Mouse (Mus musculus): ENCODE measurements around the gene Grem1. TPM values are rescaled to one million over a fixed set of nuclear protein-coding genes. Genes with fewer than 3 reads are reported as not detected.

Gene Grem1
- polyA plus RNA-seq (2012; fragmentation: generic; extraction: Trizol): 17.9 TPM

DNA sequence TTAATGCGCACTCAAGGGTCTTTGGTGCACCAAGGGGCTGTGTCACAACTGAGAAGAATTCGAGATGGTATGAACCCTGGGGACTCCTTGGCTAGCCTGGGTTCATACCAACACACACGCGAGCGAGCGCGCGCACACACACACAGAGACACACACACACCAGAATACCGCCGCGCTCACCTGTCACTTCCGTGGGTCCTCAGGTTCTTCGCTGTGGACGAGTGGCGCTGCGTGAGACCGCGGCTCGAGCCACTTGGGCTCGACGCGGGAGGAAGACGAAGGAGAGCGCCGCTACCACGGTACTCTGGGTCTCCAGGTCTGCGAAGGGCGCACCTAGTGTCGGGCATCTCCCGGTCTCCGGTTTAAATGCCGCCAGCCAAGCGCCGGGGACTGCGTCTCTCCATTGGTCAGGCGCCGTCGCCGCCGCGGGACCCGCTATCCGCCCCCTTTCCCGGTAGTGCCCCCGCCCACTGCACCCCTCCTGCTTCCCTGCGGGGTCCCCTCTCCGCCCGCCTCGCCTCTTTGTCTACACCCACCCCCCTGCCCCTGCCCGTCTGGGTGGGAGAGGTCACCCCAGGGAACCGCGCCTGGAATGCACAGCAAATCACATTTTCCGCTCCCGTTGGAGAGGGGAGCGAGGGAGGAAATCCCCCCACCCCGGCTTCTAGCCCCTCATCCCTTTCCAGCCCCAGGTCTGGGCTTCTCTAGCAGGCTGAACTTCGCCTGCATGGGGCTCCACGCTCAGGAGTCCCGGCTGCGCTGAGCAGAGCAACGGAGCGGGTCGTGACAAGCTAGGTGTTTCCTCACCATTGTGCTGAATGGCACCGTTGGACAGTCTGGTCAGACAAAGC lies at the start of gene Grem1:
TSS of gene Grem1 (minus strand) at position 336 of the 851 bp plus-strand sequence.
- Histone ChIP-seq H3K4me2 (ENCODE audit: low read depth) (peak within 1 kb of the TSS; percentile 77), H3K79me2 (ENCODE audit: control insufficient read depth, insufficient read depth) (peaks cover 40% of the 10 kb centered on the region), H3ac (ENCODE audit: control insufficient read depth, insufficient read length) (peak within 1 kb of the TSS; percentile 10), H3K27me3 (ENCODE audit: control insufficient read depth, insufficient read depth, insufficient read length) (no peaks in the 10 kb centered on the region), H3K4me3 (peak within 1 kb of the TSS; percentile 63), H3K36me3 (ENCODE audit: control insufficient read depth, insufficient read depth) (no peaks in the 10 kb centered on the region)
- TF ChIP-seq SRF (IDR thresholded peaks at IDR 0.05; ENCODE audit: control insufficient read depth, insufficient read length, low read depth) (no peak), USF1 (IDR thresholded peaks at IDR 0.05; ENCODE audit: low read depth) (no peak), POLR2A (IDR thresholded peaks at IDR 0.05; ENCODE audit: insufficient read length, low read depth) (peak; percentile 49), POLR2AphosphoS2 (IDR thresholded peaks at IDR 0.05; ENCODE audit: insufficient read length, low read depth) (peak; percentile 14), REST (IDR thresholded peaks at IDR 0.05; ENCODE audit: insufficient read depth, insufficient read length) (no peak), MYOD1 (IDR thresholded peaks at IDR 0.05; ENCODE audit: control insufficient read depth in 1 of 3, insufficient read length in 2 of 3, low read depth in 2 of 3) (no peak)

GRCm38 (mm10) chr2:113807640-113808039 lies 49.2 kb upstream of the Grem1 start:
- Histone ChIP-seq H3K4me3 (no peak overlapping the region), H3K36me3 (ENCODE audit: control insufficient read depth, insufficient read depth) (no peaks in the 10 kb centered on the region)
- no peak for TF ChIP-seq MYOD1 (IDR thresholded peaks at IDR 0.05; ENCODE audit: control insufficient read depth in 1 of 3, insufficient read length in 2 of 3, low read depth in 2 of 3)
- no peak for TF ChIP-seq TCF12 (IDR thresholded peaks at IDR 0.05; ENCODE audit: insufficient read depth, poor library complexity, severe bottlenecking)
- TF ChIP-seq USF1 (IDR thresholded peaks at IDR 0.05; ENCODE audit: low read depth): no peak
- no peak for TF ChIP-seq TCF3 (IDR thresholded peaks at IDR 0.05; ENCODE audit: insufficient read length, low read depth)
- TF ChIP-seq REST (IDR thresholded peaks at IDR 0.05; ENCODE audit: insufficient read depth, insufficient read length): no peak
- no peak for TF ChIP-seq CEBPB (IDR thresholded peaks at IDR 0.05; ENCODE audit: insufficient read depth, poor library complexity, severe bottlenecking)
- no peak for TF ChIP-seq MYOG (IDR thresholded peaks at IDR 0.05; ENCODE audit: control insufficient read depth in 1 of 3, insufficient read depth in 1 of 3, insufficient read length in 2 of 3, low read depth in 2 of 3)
- TF ChIP-seq MAX (IDR thresholded peaks at IDR 0.05; ENCODE audit: low read depth): no peak
- TF ChIP-seq POLR2A (IDR thresholded peaks at IDR 0.05; ENCODE audit: insufficient read length, low read depth): no peak
- no peak for TF ChIP-seq SRF (IDR thresholded peaks at IDR 0.05; ENCODE audit: control insufficient read depth, insufficient read length, low read depth)
- TF ChIP-seq E2F4 (IDR thresholded peaks at IDR 0.05; ENCODE audit: insufficient read depth): no peak
- TF ChIP-seq POLR2AphosphoS2 (IDR thresholded peaks at IDR 0.05; ENCODE audit: insufficient read length, low read depth): no peak

DNA sequence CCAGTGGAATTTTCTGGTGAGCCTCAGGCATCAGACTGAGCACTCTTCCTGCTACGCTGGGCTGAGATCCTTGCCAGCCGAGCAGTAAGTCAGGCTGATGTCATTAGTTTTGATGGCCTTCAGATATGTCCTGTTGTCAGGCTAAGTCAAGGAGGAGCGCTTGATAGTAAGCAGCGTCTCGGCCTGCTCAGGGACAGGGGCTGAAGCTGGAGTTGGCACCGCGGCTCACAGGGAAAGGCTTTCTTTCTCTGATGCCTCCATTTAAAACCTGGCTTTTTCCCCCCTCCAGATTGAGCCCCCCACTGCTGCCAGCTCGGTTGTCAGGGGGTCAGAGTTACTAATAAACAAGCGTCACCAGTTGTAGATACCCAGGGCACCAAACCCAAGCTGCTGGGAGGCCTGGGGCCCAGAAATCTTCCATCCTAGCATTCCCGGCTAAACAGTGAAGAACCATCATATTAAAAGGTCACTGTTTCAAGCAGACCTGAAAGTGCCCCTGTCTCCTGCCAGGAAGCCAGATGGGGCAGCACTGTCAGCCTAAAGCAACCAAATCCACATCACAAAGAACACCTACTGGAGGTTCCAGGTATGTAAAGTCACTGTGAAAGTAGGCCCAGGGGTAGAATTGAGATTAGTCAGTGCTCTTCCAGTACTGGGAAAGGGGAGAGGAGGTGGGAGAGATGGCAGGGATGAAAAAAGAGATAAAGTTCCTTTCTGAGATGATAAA lies 48.6 kb upstream of the Grem1 start:
- TF ChIP-seq TCF12 (IDR thresholded peaks at IDR 0.05; ENCODE audit: insufficient read depth, poor library complexity, severe bottlenecking) (no peak), CEBPB (IDR thresholded peaks at IDR 0.05; ENCODE audit: insufficient read depth, poor library complexity, severe bottlenecking) (no peak), POLR2A (IDR thresholded peaks at IDR 0.05; ENCODE audit: insufficient read length, low read depth) (no peak), MYOG (IDR thresholded peaks at IDR 0.05; ENCODE audit: control insufficient read depth in 1 of 3, insufficient read depth in 1 of 3, insufficient read length in 2 of 3, low read depth in 2 of 3) (no peak), SRF (IDR thresholded peaks at IDR 0.05; ENCODE audit: control insufficient read depth, insufficient read length, low read depth) (no peak), MYOD1 (IDR thresholded peaks at IDR 0.05; ENCODE audit: control insufficient read depth in 1 of 3, insufficient read length in 2 of 3, low read depth in 2 of 3) (no peak), USF1 (IDR thresholded peaks at IDR 0.05; ENCODE audit: low read depth) (no peak), POLR2AphosphoS2 (IDR thresholded peaks at IDR 0.05; ENCODE audit: insufficient read length, low read depth) (no peak), TCF3 (IDR thresholded peaks at IDR 0.05; ENCODE audit: insufficient read length, low read depth) (no peak)
- H3K4me2 ChIP-seq (ENCODE audit: low read depth): no peak overlapping the region
- no peak overlapping the region for H3K4me3 ChIP-seq
- H3ac ChIP-seq (ENCODE audit: control insufficient read depth, insufficient read length): no peak overlapping the region
- H3K79me2 ChIP-seq (ENCODE audit: control insufficient read depth, insufficient read depth): no peaks in the 10 kb centered on the region
- H3K27me3 ChIP-seq (ENCODE audit: control insufficient read depth, insufficient read depth, insufficient read length): no peaks in the 10 kb centered on the region
- no peaks in the 10 kb centered on the region for H3K36me3 ChIP-seq (ENCODE audit: control insufficient read depth, insufficient read depth)

More at GRCm38 (mm10) chr2:113807640-113808039, 49.2 kb upstream of the Grem1 start:
- Histone ChIP-seq H3ac (ENCODE audit: control insufficient read depth, insufficient read length) (no peak overlapping the region), H3K4me2 (ENCODE audit: low read depth) (no peak overlapping the region), H3K27me3 (ENCODE audit: control insufficient read depth, insufficient read depth, insufficient read length) (no peaks in the 10 kb centered on the region), H3K79me2 (ENCODE audit: control insufficient read depth, insufficient read depth) (no peaks in the 10 kb centered on the region)

- H3K4me2 ChIP-seq (ENCODE audit: low read depth): no peak overlapping the region
- no peaks in the 10 kb centered on the region for H3K36me3 ChIP-seq (ENCODE audit: control insufficient read depth, insufficient read depth)
- no peak overlapping the region for H3ac ChIP-seq (ENCODE audit: control insufficient read depth, insufficient read length)
- TF ChIP-seq CEBPB (IDR thresholded peaks at IDR 0.05; ENCODE audit: insufficient read depth, poor library complexity, severe bottlenecking) (no peak), MYOD1 (IDR thresholded peaks at IDR 0.05; ENCODE audit: control insufficient read depth in 1 of 3, insufficient read length in 2 of 3, low read depth in 2 of 3) (no peak), POLR2AphosphoS2 (IDR thresholded peaks at IDR 0.05; ENCODE audit: insufficient read length, low read depth) (no peak), MYOG (IDR thresholded peaks at IDR 0.05; ENCODE audit: control insufficient read depth in 1 of 3, insufficient read depth in 1 of 3, insufficient read length in 2 of 3, low read depth in 2 of 3) (no peak), REST (IDR thresholded peaks at IDR 0.05; ENCODE audit: insufficient read depth, insufficient read length) (no peak), SRF (IDR thresholded peaks at IDR 0.05; ENCODE audit: control insufficient read depth, insufficient read length, low read depth) (no peak), E2F4 (IDR thresholded peaks at IDR 0.05; ENCODE audit: insufficient read depth) (no peak), TCF12 (IDR thresholded peaks at IDR 0.05; ENCODE audit: insufficient read depth, poor library complexity, severe bottlenecking) (no peak), POLR2A (IDR thresholded peaks at IDR 0.05; ENCODE audit: insufficient read length, low read depth) (no peak), TCF3 (IDR thresholded peaks at IDR 0.05; ENCODE audit: insufficient read length, low read depth) (no peak), USF1 (IDR thresholded peaks at IDR 0.05; ENCODE audit: low read depth) (no peak), MAX (IDR thresholded peaks at IDR 0.05; ENCODE audit: low read depth) (no peak)
- H3K27me3 ChIP-seq (ENCODE audit: control insufficient read depth, insufficient read depth, insufficient read length): no peaks in the 10 kb centered on the region
- no peak overlapping the region for H3K4me3 ChIP-seq
- no peaks in the 10 kb centered on the region for H3K79me2 ChIP-seq (ENCODE audit: control insufficient read depth, insufficient read depth)
Observed at GRCm38 (mm10) chr2:113805765-113806164, 47.3 kb upstream of the Grem1 start.

Measured in myocyte (in vitro differentiated cells).